Mouse (Mus musculus): ENCODE measurements around the gene Ftsj1. TPM values are rescaled to one million over a fixed set of nuclear protein-coding genes. Genes with fewer than 3 reads are reported as not detected.

The Ftsj1 gene
- polyA plus RNA-seq, 1 experiment from 2014 or later = 53.0 TPM

DNA sequence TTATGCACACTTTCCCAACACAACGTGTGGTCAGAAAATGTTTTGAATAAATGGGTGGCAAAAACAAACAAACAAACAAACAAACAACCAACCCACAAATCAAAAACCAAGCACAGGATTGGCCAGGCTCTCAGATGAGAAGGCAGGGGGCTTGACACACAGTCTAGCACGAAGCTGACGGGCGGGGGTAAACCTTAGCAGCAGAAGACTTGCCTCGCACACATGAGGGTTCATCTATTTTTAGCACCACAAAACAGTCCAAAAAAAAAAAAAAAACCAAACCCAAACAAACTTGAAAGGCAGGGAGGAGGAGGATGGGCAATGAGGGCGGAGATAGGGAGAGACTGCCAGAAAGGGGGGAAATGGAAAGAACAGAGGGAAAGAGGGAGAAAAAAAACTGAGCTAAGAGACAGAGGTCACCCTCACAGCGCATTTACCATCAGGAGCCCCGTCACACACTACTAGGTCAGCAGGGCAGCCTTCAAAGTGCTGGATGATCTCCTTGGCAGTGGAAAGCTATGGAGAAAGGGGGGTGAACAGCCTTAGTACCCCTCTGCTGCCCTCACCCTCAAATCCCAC lies 3.6 kb downstream of the Ftsj1 start:
- Histone ChIP-seq H3K4me1 (peaks cover 7% of the 10 kb centered on the region; the same call in 1 of the 2 replicates), H3K4me3 (no peak overlapping the region), H3K9me3 (no peaks in the 10 kb centered on the region), H3K4me2 (no peak overlapping the region), H3K36me3 (0 out of 2 replicates have a peak, but pooled peaks cover 4% of the 10 kb centered on the region), H3K27me3 (no peaks in the 10 kb centered on the region), H3K9ac (no peak overlapping the region), H3K27ac (peak overlapping the region; percentile 33)
- ATAC-seq (ENCODE audit: borderline replicate concordance, extremely low read depth, low FRiP score, low TSS enrichment) = peak; percentile 56; the same call in 1 of the 2 replicates
- WGBS = 53% methylated on average over 8 of the region's 8 CpGs

DNA sequence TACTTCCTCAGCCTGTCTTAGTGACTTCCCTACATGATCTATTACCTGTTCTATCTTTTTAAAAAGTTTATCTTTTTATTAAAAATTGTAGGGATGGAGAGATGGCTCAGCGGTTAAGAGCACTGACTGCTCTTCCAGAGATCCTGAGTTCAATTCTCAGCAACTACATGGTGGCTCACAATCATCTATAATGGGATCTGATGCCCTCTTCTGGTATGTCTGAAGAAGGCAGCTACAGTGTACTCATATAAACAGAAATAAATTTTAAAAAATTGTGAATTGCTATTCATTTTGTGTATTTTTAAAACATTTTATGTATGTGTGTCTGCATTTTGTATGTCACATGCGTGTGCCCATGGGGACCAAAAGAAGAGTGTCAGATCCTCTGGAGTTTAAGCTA lies 4.5 kb downstream of the Ftsj1 start:
- Histone ChIP-seq H3K4me2 (no peak overlapping the region), H3K36me3 (0 out of 2 replicates have a peak, but pooled peaks cover 4% of the 10 kb centered on the region), H3K27me3 (no peaks in the 10 kb centered on the region), H3K4me1 (peaks cover 7% of the 10 kb centered on the region; the same call in 1 of the 2 replicates), H3K4me3 (no peak overlapping the region), H3K9me3 (no peaks in the 10 kb centered on the region), H3K9ac (no peak overlapping the region), H3K27ac (no peak overlapping the region)
- no peak for ATAC-seq (ENCODE audit: borderline replicate concordance, extremely low read depth, low FRiP score, low TSS enrichment)
- WGBS = 86% methylated on average over 2 of the region's 2 CpGs

DNA sequence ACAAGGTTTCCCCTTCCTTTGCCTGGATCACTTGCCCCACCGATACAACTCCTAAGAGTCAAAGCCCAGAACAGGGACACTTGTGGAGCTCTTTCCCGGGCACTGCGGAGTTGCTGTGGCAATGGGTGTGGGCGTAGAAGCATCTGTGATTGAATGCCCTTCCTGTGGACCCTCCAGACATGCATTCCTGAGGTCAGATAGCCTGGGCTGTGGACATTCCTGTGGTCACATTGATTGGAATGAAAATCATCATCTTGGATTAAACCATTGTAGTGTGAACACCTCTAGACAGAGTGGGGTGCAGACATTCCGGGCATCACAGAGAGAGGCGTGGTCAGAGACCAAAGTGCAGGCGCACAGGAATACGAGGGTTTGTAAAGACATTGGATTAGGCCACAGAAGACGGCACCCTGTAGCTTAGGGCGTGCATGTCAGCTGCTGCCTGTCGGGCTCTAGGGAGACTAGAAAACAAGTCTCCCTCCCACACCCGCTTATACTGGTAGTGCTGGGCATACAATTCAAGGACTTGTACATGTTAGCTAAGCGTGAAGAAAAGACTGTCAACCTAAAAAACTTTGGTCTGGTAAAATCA lies 13.3 kb downstream of the Ftsj1 start:
- no peak for ATAC-seq (ENCODE audit: borderline replicate concordance, extremely low read depth, low FRiP score, low TSS enrichment)

DNA sequence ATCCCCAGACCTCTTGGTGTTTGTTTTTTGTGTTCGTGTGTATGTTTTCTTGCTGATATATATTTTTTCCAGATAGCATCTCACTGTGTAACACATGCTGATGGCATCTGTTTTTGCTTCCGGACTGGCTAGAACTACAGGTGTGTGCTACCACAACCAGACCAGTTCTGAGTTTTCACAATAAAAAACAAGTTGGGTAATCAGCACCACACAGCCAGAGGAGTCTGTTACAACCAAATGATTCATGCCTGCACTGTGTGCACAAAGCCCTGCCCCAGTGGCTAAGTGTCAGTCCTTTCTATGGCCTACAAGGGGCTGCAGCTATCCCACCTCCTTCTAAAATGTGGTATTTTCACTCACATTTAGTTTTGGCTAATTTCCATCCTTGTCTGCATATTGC lies 15.5 kb downstream of the Ftsj1 start:
- Histone ChIP-seq H3K9me3 (no peaks in the 10 kb centered on the region), H3K36me3 (no peaks in the 10 kb centered on the region), H3K4me2 (no peak overlapping the region), H3K27me3 (no peaks in the 10 kb centered on the region), H3K9ac (no peak overlapping the region), H3K27ac (no peak overlapping the region), H3K4me1 (no peaks in the 10 kb centered on the region), H3K4me3 (no peak overlapping the region)
- ATAC-seq (ENCODE audit: borderline replicate concordance, extremely low read depth, low FRiP score, low TSS enrichment) = no peak
- WGBS = 81% methylated on average over 2 of the region's 2 CpGs

More for the DNA sequence above, 13.3 kb downstream of the Ftsj1 start:
- 70% methylated on average over 13 of the region's 13 CpGs for WGBS
- no peak overlapping the region for H3K9ac ChIP-seq
- no peaks in the 10 kb centered on the region for H3K36me3 ChIP-seq
- H3K4me1 ChIP-seq = no peaks in the 10 kb centered on the region
- no peak overlapping the region for H3K27ac ChIP-seq
- no peak overlapping the region for H3K4me2 ChIP-seq
- no peaks in the 10 kb centered on the region for H3K27me3 ChIP-seq
- H3K9me3 ChIP-seq = no peaks in the 10 kb centered on the region
- H3K4me3 ChIP-seq = no peak overlapping the region

DNA sequence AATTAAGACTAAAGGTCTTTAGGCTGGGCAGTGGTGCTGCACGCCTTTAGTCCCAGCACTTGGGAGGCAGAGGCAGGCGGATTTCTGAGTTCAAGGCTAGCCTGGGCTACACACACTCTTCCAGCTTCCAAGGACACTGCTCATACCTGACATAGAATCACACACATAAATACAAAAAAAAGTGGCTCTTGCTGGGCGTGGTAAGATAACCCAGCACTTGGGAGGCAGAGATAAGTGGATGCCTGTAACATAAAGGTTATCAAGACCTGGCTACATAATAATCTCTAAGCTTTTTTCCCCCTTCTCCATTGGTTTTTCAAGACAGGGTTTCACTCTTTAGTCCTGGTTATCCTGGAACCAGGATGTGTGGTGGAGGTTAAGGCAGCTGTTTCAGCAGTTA lies 18.6 kb downstream of the Ftsj1 start:
- WGBS = 65% methylated on average over 3 of the region's 3 CpGs
- no peaks in the 10 kb centered on the region for H3K4me1 ChIP-seq
- H3K9me3 ChIP-seq = no peaks in the 10 kb centered on the region
- H3K27me3 ChIP-seq = no peaks in the 10 kb centered on the region
- H3K4me3 ChIP-seq = no peak overlapping the region
- no peaks in the 10 kb centered on the region for H3K36me3 ChIP-seq
- H3K27ac ChIP-seq = no peak overlapping the region
- no peak overlapping the region for H3K4me2 ChIP-seq
- no peak for ATAC-seq (ENCODE audit: borderline replicate concordance, extremely low read depth, low FRiP score, low TSS enrichment)
- H3K9ac ChIP-seq = no peak overlapping the region

DNA sequence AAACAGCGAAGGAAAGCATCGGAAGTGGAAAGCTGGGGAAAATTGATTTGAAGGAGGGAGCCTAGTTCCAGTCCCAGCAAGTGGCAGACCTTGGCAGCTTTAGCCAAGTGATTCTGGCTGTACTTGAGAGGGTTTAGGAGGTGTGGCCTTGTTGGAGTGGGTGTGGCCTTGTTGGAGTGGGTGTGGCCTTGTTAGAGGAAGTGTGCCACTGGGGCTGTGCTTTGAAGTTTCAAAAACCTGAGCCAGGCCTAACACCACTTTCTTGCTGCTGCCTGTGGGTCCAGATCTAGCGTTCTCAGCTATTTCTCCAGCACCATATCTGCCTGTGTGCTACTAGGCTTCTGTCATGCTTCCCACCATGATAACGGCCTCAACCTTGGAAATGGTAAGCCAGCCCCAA lies 21.9 kb downstream of the Ftsj1 start:
- H3K9me3 ChIP-seq = no peaks in the 10 kb centered on the region
- no peak overlapping the region for H3K9ac ChIP-seq
- H3K4me1 ChIP-seq = no peaks in the 10 kb centered on the region
- H3K27me3 ChIP-seq = no peaks in the 10 kb centered on the region
- ATAC-seq (ENCODE audit: borderline replicate concordance, extremely low read depth, low FRiP score, low TSS enrichment) = no peak
- 76% methylated on average over 4 of the region's 4 CpGs for WGBS
- H3K4me2 ChIP-seq = no peak overlapping the region
- H3K36me3 ChIP-seq = no peaks in the 10 kb centered on the region
- H3K27ac ChIP-seq = no peak overlapping the region
- H3K4me3 ChIP-seq = no peak overlapping the region

DNA sequence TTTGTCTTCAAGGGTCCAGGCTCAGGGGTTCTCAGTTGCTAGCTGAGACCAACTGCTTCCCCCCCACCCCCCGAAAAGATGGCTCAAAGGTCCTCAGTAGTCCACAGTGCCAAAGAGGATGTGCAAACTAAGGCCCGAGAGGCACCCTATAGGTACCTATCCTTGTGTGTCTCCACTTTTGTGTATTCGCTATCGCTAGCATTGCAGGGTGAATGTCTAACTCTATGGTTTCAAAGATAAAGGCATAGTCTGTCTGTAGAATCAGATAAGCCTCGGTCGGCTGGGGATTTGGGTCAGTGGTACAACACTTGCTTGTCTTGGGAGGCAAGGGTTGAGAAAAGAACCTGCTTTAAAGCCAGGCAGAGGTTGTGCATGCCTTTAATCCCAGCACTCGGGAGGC lies 28.7 kb downstream of the Ftsj1 start:
- H3K9ac ChIP-seq = no peak overlapping the region
- H3K27me3 ChIP-seq = no peaks in the 10 kb centered on the region
- H3K4me2 ChIP-seq = no peak overlapping the region
- no peak for ATAC-seq (ENCODE audit: borderline replicate concordance, extremely low read depth, low FRiP score, low TSS enrichment)
- no peak overlapping the region for H3K4me3 ChIP-seq
- H3K36me3 ChIP-seq = no peaks in the 10 kb centered on the region
- H3K4me1 ChIP-seq = no peaks in the 10 kb centered on the region
- 73% methylated on average over 7 of the region's 7 CpGs for WGBS
- no peaks in the 10 kb centered on the region for H3K9me3 ChIP-seq
- no peak overlapping the region for H3K27ac ChIP-seq

DNA sequence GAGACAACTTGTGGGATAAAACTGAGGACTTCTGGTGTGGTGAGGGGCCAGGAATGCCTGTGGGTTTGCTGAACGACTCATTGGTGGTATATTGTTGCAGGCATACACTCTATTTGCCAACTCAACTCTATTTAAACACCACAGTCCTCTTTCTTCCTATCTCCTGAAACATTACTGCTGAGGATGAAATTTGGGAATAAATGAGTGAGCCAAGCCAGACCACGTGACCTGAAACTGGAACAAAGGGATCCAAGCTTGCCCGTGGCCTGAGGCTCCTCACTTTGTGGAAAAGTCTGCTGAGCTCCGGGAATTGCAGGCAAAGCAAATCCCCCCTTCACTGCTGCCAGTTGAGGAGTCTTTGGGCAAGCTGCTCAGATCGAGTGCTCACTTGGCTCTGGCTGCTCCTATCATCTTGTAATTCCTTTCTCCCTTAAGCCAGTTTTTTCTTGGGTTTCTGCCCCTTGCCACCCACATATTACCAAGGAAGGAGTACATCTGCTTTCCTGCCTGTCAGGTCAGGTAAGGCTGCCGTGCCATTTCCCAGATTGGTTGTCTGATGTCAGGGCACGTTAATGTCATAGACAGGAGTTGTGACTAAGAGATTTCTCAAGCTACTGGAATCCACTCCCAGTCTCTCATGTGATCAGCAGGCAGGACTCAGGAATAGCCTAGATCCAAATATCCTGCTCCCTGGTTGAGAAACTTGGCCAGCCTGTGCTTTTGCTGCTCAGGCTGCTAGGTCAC lies 29.4 kb downstream of the Ftsj1 start:
- no peaks in the 10 kb centered on the region for H3K36me3 ChIP-seq
- no peak overlapping the region for H3K4me3 ChIP-seq
- no peak overlapping the region for H3K9ac ChIP-seq
- no peaks in the 10 kb centered on the region for H3K9me3 ChIP-seq
- ATAC-seq (ENCODE audit: borderline replicate concordance, extremely low read depth, low FRiP score, low TSS enrichment) = no peak
- H3K4me1 ChIP-seq = no peaks in the 10 kb centered on the region
- H3K4me2 ChIP-seq = no peak overlapping the region
- H3K27me3 ChIP-seq = no peaks in the 10 kb centered on the region
- no peak overlapping the region for H3K27ac ChIP-seq
- WGBS = 47% methylated on average over 7 of the region's 7 CpGs

DNA sequence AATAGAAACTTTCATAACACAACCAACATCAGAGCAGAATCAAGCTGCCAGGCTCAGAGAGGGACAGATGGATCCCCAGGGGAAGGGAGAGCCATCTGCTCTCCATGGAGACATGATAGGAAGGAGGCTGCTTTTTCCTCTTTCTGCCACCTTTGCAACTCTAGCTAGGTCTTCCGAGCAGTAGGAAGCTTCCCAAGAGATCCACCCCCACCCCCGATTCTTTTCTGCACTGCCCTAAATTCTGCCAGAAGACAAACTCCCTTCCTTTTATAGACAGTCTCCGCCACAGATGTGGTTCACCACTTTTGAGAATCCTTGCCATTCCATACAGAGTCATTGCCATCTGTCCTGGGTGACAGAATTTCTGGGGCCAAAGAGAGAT lies 29.9 kb downstream of the Ftsj1 start:
- Histone ChIP-seq H3K9me3 (no peaks in the 10 kb centered on the region), H3K36me3 (no peaks in the 10 kb centered on the region), H3K27me3 (no peaks in the 10 kb centered on the region), H3K9ac (no peak overlapping the region), H3K4me3 (no peak overlapping the region), H3K4me1 (no peaks in the 10 kb centered on the region), H3K27ac (no peak overlapping the region), H3K4me2 (no peak overlapping the region)
- no peak for ATAC-seq (ENCODE audit: borderline replicate concordance, extremely low read depth, low FRiP score, low TSS enrichment)
- 67% methylated on average over 3 of the region's 3 CpGs for WGBS

DNA sequence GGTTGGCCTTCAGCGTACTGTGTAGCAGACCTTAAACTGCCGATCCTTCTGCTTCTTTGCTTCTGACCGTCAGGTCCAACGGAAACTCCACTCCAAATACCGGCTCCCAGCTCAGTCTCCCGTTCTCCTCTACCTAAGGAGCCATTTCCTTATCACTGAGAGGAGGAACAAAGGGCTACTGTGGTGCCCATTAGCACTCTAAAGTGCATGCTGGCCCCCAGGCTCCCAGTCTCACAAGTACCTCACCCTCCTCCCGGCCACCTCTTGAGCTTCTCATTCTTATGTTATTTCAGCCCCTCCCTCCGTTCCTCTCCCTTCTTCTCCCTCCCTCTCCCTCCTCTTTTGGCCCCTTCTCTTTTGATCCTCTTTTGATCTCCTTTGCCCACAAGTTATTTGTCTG lies 32.6 kb downstream of the Ftsj1 start:
- 0 out of 2 replicates have a peak, but pooled peaks have one; percentile 55 for ATAC-seq (ENCODE audit: borderline replicate concordance, extremely low read depth, low FRiP score, low TSS enrichment)

DNA sequence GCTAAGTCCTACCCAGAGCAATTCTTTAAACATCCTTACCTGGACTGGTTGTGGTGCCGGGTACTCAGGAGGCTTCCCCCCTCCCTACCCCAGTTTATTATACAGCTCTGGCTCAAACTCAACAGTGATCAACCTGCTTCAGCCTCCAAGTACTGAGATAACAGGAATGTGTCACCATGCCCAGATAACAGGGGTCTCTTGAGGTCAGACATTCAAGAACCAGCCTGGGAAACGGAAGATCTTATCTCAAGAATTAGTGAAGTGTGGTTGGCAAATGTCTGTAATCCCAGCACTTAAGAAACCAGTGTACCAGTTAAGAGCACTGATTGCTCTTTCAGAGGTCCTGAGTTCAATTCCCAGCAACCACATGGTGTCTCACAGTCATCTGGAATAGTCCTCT lies 34.1 kb downstream of the Ftsj1 start:
- Histone ChIP-seq H3K36me3 (no peaks in the 10 kb centered on the region), H3K4me3 (no peak overlapping the region), H3K27ac (no peak overlapping the region), H3K9me3 (no peaks in the 10 kb centered on the region), H3K4me2 (no peak overlapping the region), H3K4me1 (no peaks in the 10 kb centered on the region), H3K27me3 (no peaks in the 10 kb centered on the region), H3K9ac (no peak overlapping the region)
- 40% methylated on average over 2 of the region's 2 CpGs for WGBS
- ATAC-seq (ENCODE audit: borderline replicate concordance, extremely low read depth, low FRiP score, low TSS enrichment) = no peak

More for the DNA sequence above, 32.6 kb downstream of the Ftsj1 start:
- Histone ChIP-seq H3K9me3 (no peaks in the 10 kb centered on the region), H3K4me3 (no peak overlapping the region), H3K27me3 (no peaks in the 10 kb centered on the region), H3K4me2 (no peak overlapping the region), H3K9ac (no peak overlapping the region), H3K27ac (peak overlapping the region; percentile 19; the same call in 1 of the 2 replicates), H3K4me1 (no peaks in the 10 kb centered on the region), H3K36me3 (no peaks in the 10 kb centered on the region)
- 34% methylated on average over 8 of the region's 8 CpGs for WGBS

DNA sequence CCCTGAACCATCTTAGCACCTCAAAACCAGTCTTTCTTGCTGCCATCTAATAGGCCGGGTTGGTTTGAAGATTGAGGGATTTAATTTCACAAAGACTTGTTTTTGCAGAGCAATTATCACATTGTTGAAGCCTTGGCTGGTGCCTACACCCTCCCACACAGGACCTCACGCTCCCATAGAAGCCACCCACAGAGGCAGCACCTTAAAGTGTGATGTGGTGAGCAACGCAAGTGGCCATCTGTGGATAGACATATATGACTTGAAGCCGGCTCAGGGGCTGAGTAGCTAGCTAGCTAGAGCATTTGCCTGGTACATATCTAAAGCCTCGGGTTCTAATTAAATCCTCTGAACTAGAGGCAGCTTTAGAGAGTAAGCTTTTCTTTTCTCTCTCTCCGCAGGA lies 34.8 kb downstream of the Ftsj1 start:
- Histone ChIP-seq H3K4me2 (no peak overlapping the region), H3K27ac (no peak overlapping the region), H3K9ac (no peak overlapping the region), H3K4me1 (no peaks in the 10 kb centered on the region), H3K9me3 (no peaks in the 10 kb centered on the region), H3K27me3 (no peaks in the 10 kb centered on the region), H3K4me3 (no peak overlapping the region), H3K36me3 (no peaks in the 10 kb centered on the region)
- WGBS = 33% methylated on average over 6 of the region's 6 CpGs
- ATAC-seq (ENCODE audit: borderline replicate concordance, extremely low read depth, low FRiP score, low TSS enrichment) = no peak

All from lung, embryonic 15.5 days (tissue).